Mouse (Mus musculus): Measurements from ENCODE around the gene Vmn1r69. TPM values are rescaled to one million over a fixed set of nuclear protein-coding genes. Genes with fewer than 3 reads are reported as not detected.

The Vmn1r69 gene
- total RNA-seq (2021), result not detected

- intact Hi-C loops (cut with DNase I), result no loop called here
- no peak for DNase-seq (ENCODE audit: extremely low spot score in 1 of 2, low spot score in 2 of 2)
These were observed at the start of gene Vmn1r69 for GRCm38 (mm10) chr7:10613559-10613958. Gene Vmn1r69, minus strand, starts transcription at chr7:10613659.

- intact Hi-C loops (cut with DNase I), result no loop called here
These were observed 17.8 kb upstream of the Vmn1r69 start, which contains the start of gene Vmn1r70 for GRCm38 (mm10) chr7:10631232-10631631. Gene Vmn1r70, plus strand, starts transcription at chr7:10631532.

GRCm38 (mm10) chr7:10558385-10558784 lies 55.1 kb downstream of the Vmn1r69 start, which contains the start of gene Vmn1r68:
Gene Vmn1r68, minus strand, starts transcription at chr7:10558485.
- intact Hi-C loops (cut with DNase I), result no loop called here
- no peak for DNase-seq (ENCODE audit: extremely low spot score in 1 of 2, low spot score in 2 of 2)

More at GRCm38 (mm10) chr7:10631232-10631631, 17.8 kb upstream of the Vmn1r69 start, which contains the start of gene Vmn1r70:
- no peak for DNase-seq (ENCODE audit: extremely low spot score in 1 of 2, low spot score in 2 of 2)

Other genes starting within 250 kb of the Vmn1r69 start
- not detected for gene Vmn1r67, start 170.3 kb downstream of the Vmn1r69 start, total RNA-seq (2021)
- 10 to 100 TPM; 16.9 to 17.2 TPM for gene Zik1, start 118.3 kb downstream of the Vmn1r69 start, total RNA-seq (2021)
- not detected for gene Vmn1r68, start 55.2 kb downstream of the Vmn1r69 start, total RNA-seq (2021)
- gene Vmn1r70, start 17.9 kb upstream of the Vmn1r69 start, total RNA-seq (2021), result not detected
- gene Nlrp4b, start 74.1 kb upstream of the Vmn1r69 start, total RNA-seq (2021), result not detected
- not detected for gene Vmn1r71, start 140.7 kb upstream of the Vmn1r69 start, total RNA-seq (2021)

Data from left cerebral cortex, postnatal 10 days (tissue).